Mouse (Mus musculus): ENCODE results near the gene Lmo2. TPM values are rescaled to one million over a fixed set of nuclear protein-coding genes. Genes with fewer than 3 reads are reported as not detected.

The Lmo2 gene
- polyA plus RNA-seq, 1 experiment from 2014 or later, result 48.1 TPM

DNA sequence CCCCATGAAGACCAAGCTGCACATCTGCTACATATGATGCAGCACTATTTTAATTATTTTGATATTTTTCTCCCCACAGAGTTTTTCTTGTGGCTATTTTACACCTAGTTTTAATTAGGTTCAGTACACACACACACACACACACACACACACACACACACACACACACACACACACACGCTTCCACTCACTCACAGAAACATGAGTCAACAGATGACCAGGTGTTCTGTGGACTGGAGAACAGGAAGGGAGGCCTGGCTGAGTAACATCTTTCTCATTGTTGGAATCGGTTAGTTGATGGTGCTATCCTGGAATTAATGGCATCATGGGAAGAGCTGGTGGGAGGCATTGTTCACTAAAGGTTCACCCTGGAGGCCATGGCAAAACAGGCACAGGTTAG lies 20.1 kb upstream of the Lmo2 start:
- ATAC-seq (ENCODE audit: low FRiP score), result no peak
- H3K9ac ChIP-seq, result no peak overlapping the region
- H3K9me3 ChIP-seq (ENCODE audit: control insufficient read depth, low read length), result no peaks in the 10 kb centered on the region
- no peaks in the 10 kb centered on the region; the same call in 1 of the 2 replicates for H3K4me1 ChIP-seq (replicated peaks; ENCODE audit: control insufficient read depth, insufficient read depth, low read length)
- no peak overlapping the region for H3K4me3 ChIP-seq (replicated peaks; ENCODE audit: low read length)
- H3K36me3 ChIP-seq (replicated peaks; ENCODE audit: control insufficient read depth, insufficient read depth), result no peaks in the 10 kb centered on the region
- no peak for DNase-seq (ENCODE audit: low spot score)
- H3K4me2 ChIP-seq (replicated peaks), result no peak overlapping the region
- WGBS, result 88% methylated on average over 2 of the region's 2 CpGs
- no peaks in the 10 kb centered on the region for H3K27me3 ChIP-seq (ENCODE audit: control insufficient read depth, insufficient read depth, low read length)
- no peak overlapping the region for H3K27ac ChIP-seq

DNA sequence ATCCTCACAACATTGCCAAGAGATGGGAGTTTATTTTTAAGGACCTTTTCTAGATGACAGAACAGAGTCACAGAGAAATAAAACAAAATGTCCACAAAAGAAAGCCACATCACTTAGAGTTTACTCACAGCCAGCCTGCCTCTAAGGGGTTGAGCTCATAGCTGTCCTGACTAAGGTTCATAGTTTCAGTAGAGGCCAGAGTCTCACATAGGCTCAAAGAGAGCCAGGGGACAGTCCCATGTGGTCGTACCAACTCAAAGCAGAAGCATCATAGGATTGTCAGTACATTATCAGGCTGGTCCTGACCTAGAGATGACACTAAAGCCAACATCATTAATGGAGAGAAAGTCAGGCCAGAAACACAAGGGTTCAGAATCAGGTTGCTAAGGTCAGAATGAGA lies 19.2 kb upstream of the Lmo2 start:
- no peak overlapping the region for H3K27ac ChIP-seq
- H3K4me1 ChIP-seq (replicated peaks; ENCODE audit: control insufficient read depth, insufficient read depth, low read length), result no peaks in the 10 kb centered on the region; the same call in 1 of the 2 replicates
- H3K36me3 ChIP-seq (replicated peaks; ENCODE audit: control insufficient read depth, insufficient read depth), result no peaks in the 10 kb centered on the region
- H3K9ac ChIP-seq, result no peak overlapping the region
- H3K4me2 ChIP-seq (replicated peaks), result no peak overlapping the region
- H3K4me3 ChIP-seq (replicated peaks; ENCODE audit: low read length), result no peak overlapping the region
- no peak for ATAC-seq (ENCODE audit: low FRiP score)
- no peak for DNase-seq (ENCODE audit: low spot score)
- 73% methylated on average over 1 of the region's 1 CpGs for WGBS
- no peaks in the 10 kb centered on the region for H3K27me3 ChIP-seq (ENCODE audit: control insufficient read depth, insufficient read depth, low read length)
- H3K9me3 ChIP-seq (ENCODE audit: control insufficient read depth, low read length), result no peaks in the 10 kb centered on the region

DNA sequence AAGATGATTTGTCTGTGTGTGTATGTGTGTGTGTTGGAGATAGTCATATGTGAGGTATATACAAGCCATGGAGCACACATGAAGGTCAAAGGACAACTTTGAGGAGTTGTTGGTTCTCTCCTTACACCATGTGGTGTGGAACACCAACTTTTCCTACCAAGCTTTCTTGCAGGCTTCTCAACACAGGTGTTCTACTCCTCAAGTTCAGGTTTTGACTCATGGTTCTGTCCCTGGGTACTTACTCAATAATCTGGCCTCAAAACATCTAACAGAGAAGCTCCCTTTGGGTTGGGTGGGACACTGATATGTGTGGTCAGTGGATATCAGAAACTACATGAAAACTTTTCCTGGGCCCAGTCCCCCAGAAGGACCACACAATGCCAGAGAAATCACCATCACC lies 18.8 kb upstream of the Lmo2 start:
- Histone ChIP-seq H3K9me3 (ENCODE audit: control insufficient read depth, low read length) (no peaks in the 10 kb centered on the region), H3K4me1 (replicated peaks; ENCODE audit: control insufficient read depth, insufficient read depth, low read length) (no peaks in the 10 kb centered on the region; the same call in 1 of the 2 replicates), H3K27ac (no peak overlapping the region), H3K36me3 (replicated peaks; ENCODE audit: control insufficient read depth, insufficient read depth) (no peaks in the 10 kb centered on the region), H3K27me3 (ENCODE audit: control insufficient read depth, insufficient read depth, low read length) (no peaks in the 10 kb centered on the region), H3K9ac (no peak overlapping the region), H3K4me3 (replicated peaks; ENCODE audit: low read length) (no peak overlapping the region), H3K4me2 (replicated peaks) (no peak overlapping the region)
- ATAC-seq (ENCODE audit: low FRiP score) (no peak), DNase-seq (ENCODE audit: low spot score) (no peak)

DNA sequence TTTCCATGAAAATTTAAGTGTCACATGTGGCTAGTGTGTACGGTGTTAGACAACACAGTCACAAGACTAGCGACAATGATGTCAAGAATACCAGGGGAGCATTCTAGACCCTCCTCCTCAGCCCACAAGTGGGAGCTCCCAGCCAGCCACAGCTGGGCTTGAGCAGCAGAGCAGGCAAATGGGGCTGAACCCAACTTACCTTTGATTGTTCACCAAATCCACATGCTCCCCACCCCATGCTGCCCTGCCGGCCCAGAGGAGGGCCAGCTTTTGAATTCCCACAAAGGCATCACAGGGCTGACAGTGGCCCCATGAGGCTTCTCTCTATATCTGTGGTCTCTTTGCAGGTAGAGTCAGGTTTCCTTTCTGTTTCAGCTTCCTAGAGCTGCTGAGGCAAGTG lies 16.7 kb upstream of the Lmo2 start:
- no peaks in the 10 kb centered on the region for H3K36me3 ChIP-seq (replicated peaks; ENCODE audit: control insufficient read depth, insufficient read depth)
- H3K27ac ChIP-seq, result no peak overlapping the region
- peaks cover under 1% of the 10 kb centered on the region for H3K4me1 ChIP-seq (replicated peaks; ENCODE audit: control insufficient read depth, insufficient read depth, low read length)
- H3K4me2 ChIP-seq (replicated peaks), result no peak overlapping the region
- no peaks in the 10 kb centered on the region for H3K27me3 ChIP-seq (ENCODE audit: control insufficient read depth, insufficient read depth, low read length)
- DNase-seq (ENCODE audit: low spot score) (no peak), ATAC-seq (ENCODE audit: low FRiP score) (no peak)
- H3K9me3 ChIP-seq (ENCODE audit: control insufficient read depth, low read length), result no peaks in the 10 kb centered on the region
- no peak overlapping the region for H3K9ac ChIP-seq
- WGBS, result 60% methylated on average over 3 of the region's 3 CpGs
- H3K4me3 ChIP-seq (replicated peaks; ENCODE audit: low read length), result no peak overlapping the region

DNA sequence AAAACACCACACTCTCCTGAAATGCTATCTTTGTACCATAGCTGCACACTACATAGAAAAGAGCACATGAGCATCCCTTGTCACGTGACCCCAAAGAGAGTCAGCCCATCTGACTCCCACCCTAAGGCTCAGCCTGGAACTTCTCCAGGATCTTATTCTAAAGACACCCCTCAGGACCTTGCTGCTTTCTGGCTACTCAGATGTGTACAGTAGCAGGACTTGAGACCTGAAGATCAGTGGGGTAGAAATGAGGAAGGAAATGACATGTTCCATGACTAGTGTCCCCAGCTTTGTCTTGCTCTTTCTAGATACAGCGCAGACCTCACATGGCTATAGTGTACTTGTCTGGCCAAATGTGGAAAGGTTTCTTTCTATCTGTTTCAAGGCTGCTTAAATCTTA lies 12.9 kb upstream of the Lmo2 start:
- Histone ChIP-seq H3K27me3 (ENCODE audit: control insufficient read depth, insufficient read depth, low read length) (no peaks in the 10 kb centered on the region), H3K27ac (no peak overlapping the region), H3K4me3 (replicated peaks; ENCODE audit: low read length) (no peak overlapping the region), H3K36me3 (replicated peaks; ENCODE audit: control insufficient read depth, insufficient read depth) (no peaks in the 10 kb centered on the region), H3K9ac (no peak overlapping the region), H3K4me2 (replicated peaks) (no peak overlapping the region), H3K4me1 (replicated peaks; ENCODE audit: control insufficient read depth, insufficient read depth, low read length) (peaks cover 6% of the 10 kb centered on the region; the same call in 1 of the 2 replicates), H3K9me3 (ENCODE audit: control insufficient read depth, low read length) (no peaks in the 10 kb centered on the region)
- no peak for ATAC-seq (ENCODE audit: low FRiP score)
- 85% methylated on average over 2 of the region's 2 CpGs for WGBS
- DNase-seq (ENCODE audit: low spot score), result no peak

DNA sequence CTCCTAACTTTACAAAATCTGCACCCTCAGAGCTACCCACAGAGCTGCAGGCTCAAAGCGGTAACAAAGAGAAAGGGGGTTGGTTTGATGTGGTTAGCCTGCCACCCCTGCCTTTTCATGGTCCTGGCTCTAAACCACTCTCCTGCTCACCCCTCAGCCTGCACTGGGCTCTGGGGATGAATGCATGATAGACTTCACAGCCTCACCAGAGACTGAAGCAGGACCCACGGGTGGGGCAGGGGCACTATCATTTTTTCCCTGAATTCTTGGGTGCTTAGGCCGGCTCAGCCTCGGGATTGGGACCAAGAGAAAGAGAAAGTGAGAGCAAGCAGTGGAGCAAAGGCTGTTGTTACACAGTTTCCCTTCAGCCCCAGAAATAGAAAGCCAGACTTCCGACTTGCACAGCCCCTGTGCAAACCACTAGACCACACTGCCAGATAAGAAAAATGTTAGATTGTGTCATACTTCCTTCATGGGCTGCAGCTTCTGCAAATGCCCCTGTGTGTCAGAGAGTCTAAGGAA lies 12.2 kb upstream of the Lmo2 start:
- Histone ChIP-seq H3K27ac (no peak overlapping the region), H3K4me2 (replicated peaks) (no peak overlapping the region), H3K27me3 (ENCODE audit: control insufficient read depth, insufficient read depth, low read length) (no peaks in the 10 kb centered on the region), H3K9ac (no peak overlapping the region), H3K4me3 (replicated peaks; ENCODE audit: low read length) (no peak overlapping the region), H3K4me1 (replicated peaks; ENCODE audit: control insufficient read depth, insufficient read depth, low read length) (peaks cover 6% of the 10 kb centered on the region; the same call in 1 of the 2 replicates), H3K36me3 (replicated peaks; ENCODE audit: control insufficient read depth, insufficient read depth) (no peaks in the 10 kb centered on the region), H3K9me3 (ENCODE audit: control insufficient read depth, low read length) (no peaks in the 10 kb centered on the region)
- ATAC-seq (ENCODE audit: low FRiP score), result no peak
- no peak for DNase-seq (ENCODE audit: low spot score)
- whole genome bisulfite sequencing, result 85% methylated on average over 5 of the region's 5 CpGs

DNA sequence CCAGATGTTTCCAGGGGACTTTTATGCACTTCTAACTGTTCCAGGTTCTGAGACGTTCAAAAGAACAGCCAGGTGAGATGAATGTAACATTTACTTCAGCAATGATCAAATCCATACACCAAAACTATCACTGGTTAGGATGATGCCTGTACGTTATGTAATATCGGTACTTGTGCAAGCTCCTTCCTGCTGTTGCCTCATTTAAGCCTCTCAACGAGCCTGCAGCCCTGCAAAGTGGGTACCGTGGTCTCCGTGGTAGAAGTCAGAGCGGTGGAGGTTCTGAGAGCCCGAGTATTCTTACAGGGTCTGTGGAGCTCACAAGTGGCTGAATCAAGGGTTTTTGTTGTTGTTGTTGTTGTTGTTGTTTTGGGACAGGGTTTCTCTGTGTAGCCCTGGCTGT lies 10.9 kb upstream of the Lmo2 start:
- no peak for DNase-seq (ENCODE audit: low spot score)
- H3K4me1 ChIP-seq (replicated peaks; ENCODE audit: control insufficient read depth, insufficient read depth, low read length), result peaks cover 6% of the 10 kb centered on the region; the same call in 1 of the 2 replicates
- no peak overlapping the region for H3K27ac ChIP-seq
- no peak overlapping the region for H3K4me2 ChIP-seq (replicated peaks)
- H3K36me3 ChIP-seq (replicated peaks; ENCODE audit: control insufficient read depth, insufficient read depth), result no peaks in the 10 kb centered on the region
- WGBS, result 88% methylated on average over 8 of the region's 8 CpGs
- ATAC-seq (ENCODE audit: low FRiP score), result no peak
- no peak overlapping the region for H3K9ac ChIP-seq
- no peaks in the 10 kb centered on the region for H3K9me3 ChIP-seq (ENCODE audit: control insufficient read depth, low read length)
- no peaks in the 10 kb centered on the region for H3K27me3 ChIP-seq (ENCODE audit: control insufficient read depth, insufficient read depth, low read length)
- no peak overlapping the region for H3K4me3 ChIP-seq (replicated peaks; ENCODE audit: low read length)

DNA sequence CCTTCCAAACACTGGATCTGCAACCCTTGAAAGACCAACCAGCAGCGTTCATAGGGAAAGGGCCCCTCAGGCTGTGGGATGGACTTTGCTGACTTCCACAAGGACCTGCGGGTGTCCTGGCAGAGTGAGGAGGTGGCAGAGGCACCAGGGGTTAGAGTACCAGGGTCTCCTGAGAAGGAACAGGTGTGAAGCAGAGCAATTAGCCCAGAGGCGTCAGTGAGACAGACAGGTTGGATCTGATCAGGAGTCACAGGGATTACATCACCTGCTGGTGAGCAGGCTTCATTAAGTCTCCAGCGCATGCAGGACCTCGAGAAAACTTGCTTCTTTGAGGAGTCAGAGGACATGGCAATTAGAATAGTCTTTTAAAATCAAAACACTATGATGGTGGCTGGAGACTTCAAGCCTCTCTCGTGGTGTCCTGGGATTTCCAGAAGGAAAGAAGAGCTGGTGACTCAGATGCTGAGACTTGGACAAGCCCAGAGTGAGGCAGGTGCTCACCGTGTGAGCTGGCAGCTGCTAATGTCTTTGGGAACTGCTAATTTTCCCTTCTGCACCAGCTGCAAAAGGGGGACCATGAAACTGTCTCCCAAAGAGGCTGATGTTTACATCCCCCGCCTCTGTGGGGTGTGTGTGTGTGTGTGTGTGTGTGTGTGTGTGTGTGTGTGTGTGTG lies 9.7 kb upstream of the Lmo2 start:
- WGBS, result 74% methylated on average over 8 of the region's 8 CpGs
- Histone ChIP-seq H3K36me3 (replicated peaks; ENCODE audit: control insufficient read depth, insufficient read depth) (no peaks in the 10 kb centered on the region), H3K27me3 (ENCODE audit: control insufficient read depth, insufficient read depth, low read length) (no peaks in the 10 kb centered on the region), H3K4me2 (replicated peaks) (no peak overlapping the region), H3K27ac (no peak overlapping the region), H3K4me3 (replicated peaks; ENCODE audit: low read length) (no peak overlapping the region), H3K4me1 (replicated peaks; ENCODE audit: control insufficient read depth, insufficient read depth, low read length) (peaks cover 6% of the 10 kb centered on the region; the same call in 1 of the 2 replicates), H3K9ac (no peak overlapping the region), H3K9me3 (ENCODE audit: control insufficient read depth, low read length) (no peaks in the 10 kb centered on the region)
- ATAC-seq (ENCODE audit: low FRiP score) (no peak; the same call in 1 of the 2 replicates), DNase-seq (ENCODE audit: low spot score) (no peak)

DNA sequence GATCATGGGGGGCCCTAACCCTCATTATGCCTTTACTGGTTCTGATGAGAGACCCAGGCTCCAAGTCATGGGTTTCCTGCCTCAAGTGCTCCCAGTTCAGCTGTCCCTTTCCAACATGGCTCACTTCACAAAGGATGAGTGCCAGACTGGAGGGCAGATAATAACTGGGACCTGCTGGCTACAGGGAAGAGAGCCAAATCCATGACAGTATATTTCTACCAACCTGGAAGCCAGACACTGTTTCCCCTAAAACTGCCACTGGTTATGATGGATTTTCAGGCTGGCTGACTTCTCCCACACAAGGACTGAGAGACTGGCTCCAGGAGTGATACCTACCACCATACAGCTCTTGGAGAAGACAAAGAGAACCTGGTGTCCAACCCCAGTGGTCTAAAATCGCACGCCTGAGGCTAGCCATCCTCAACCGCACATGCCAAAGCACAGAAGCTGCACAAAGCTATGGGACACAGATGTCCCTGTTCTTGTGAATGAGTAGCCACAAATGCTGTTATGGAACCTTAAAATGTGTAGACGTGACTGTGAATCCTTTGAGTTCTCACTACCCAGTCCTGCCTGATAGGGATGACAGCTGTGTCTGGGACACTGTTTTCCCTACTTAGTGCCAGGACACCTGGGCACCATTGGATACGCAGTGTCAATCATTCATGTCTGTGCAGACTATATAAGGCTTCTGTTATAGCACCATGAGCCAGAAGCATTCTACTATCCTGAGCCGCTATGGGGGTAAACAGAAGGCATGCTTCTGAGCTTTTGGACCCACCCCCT lies 4.5 kb upstream of the Lmo2 start:
- 89% methylated on average over 6 of the region's 6 CpGs for WGBS
- no peak overlapping the region for H3K27ac ChIP-seq
- no peak overlapping the region for H3K4me3 ChIP-seq (replicated peaks; ENCODE audit: low read length)

More for the DNA sequence above, 4.5 kb upstream of the Lmo2 start:
- no peaks in the 10 kb centered on the region for H3K4me1 ChIP-seq (replicated peaks; ENCODE audit: control insufficient read depth, insufficient read depth, low read length)
- H3K4me2 ChIP-seq (replicated peaks), result no peak overlapping the region
- H3K27me3 ChIP-seq (ENCODE audit: control insufficient read depth, insufficient read depth, low read length), result no peaks in the 10 kb centered on the region
- H3K9me3 ChIP-seq (ENCODE audit: control insufficient read depth, low read length), result no peaks in the 10 kb centered on the region
- no peak overlapping the region for H3K9ac ChIP-seq
- DNase-seq (ENCODE audit: low spot score) (no peak), ATAC-seq (ENCODE audit: low FRiP score) (no peak)
- no peaks in the 10 kb centered on the region for H3K36me3 ChIP-seq (replicated peaks; ENCODE audit: control insufficient read depth, insufficient read depth)

Measured in hindbrain, embryonic 14.5 days (tissue).